Mouse (Mus musculus) myocyte (in vitro differentiated cells): ENCODE results near the gene Tmprss9. TPM values are rescaled to one million over a fixed set of nuclear protein-coding genes. Genes with fewer than 3 reads are reported as not detected.

Experiments used
- H3K27me3 ChIP-seq: one replicate; pipeline ENCODE4 v1.6.1; 2011; ENCODE audit not compliant: control insufficient read depth, insufficient read depth, insufficient read length
- H3K36me3 ChIP-seq: one replicate; pipeline ENCODE4 v1.6.1; 2011; ENCODE audit not compliant: control insufficient read depth, insufficient read depth
- H3K4me2 ChIP-seq: one replicate; pipeline ENCODE4 v1.6.1; 2011; ENCODE audit warnings: low read depth, control low read depth
- H3K4me3 ChIP-seq: one replicate; pipeline ENCODE4 v1.5.1; 2011; ENCODE audit warnings: mild to moderate bottlenecking, control low read depth, moderate library complexity
- H3K79me2 ChIP-seq: one replicate; pipeline ENCODE4 v1.6.1; 2011; ENCODE audit not compliant: control insufficient read depth, insufficient read depth
- H3ac ChIP-seq: one replicate; pipeline ENCODE4 v1.6.1; 2011; ENCODE audit not compliant: control insufficient read depth, insufficient read length
- CEBPB ChIP-seq: IDR thresholded peaks from 2 replicates; pipeline ENCODE4 v1.6.1; 2011; ENCODE audit warnings: mild to moderate bottlenecking, moderate library complexity; ENCODE audit not compliant: poor library complexity, insufficient read depth, severe bottlenecking
- E2F4 ChIP-seq: IDR thresholded peaks from one replicate; pipeline ENCODE4 v1.6.1; 2011; ENCODE audit warnings: mild to moderate bottlenecking, control low read depth, moderate library complexity; ENCODE audit not compliant: insufficient read depth
- MAX ChIP-seq: IDR thresholded peaks from one replicate; pipeline ENCODE4 v1.6.1; 2011; ENCODE audit warnings: low read depth, mild to moderate bottlenecking, control low read depth
- MYOD1 ChIP-seq, 3 experiments: IDR thresholded peaks; one replicate each; pipeline ENCODE4 v1.6.1; 2011; ENCODE audit warnings: control low read depth in 2 of 3, low read depth in 2 of 3, mild to moderate bottlenecking in 2 of 3, moderate library complexity in 1 of 3; ENCODE audit not compliant: insufficient read length in 2 of 3, control insufficient read depth in 1 of 3
- MYOG ChIP-seq, 3 experiments: IDR thresholded peaks; one replicate each; pipeline ENCODE4 v1.6.1; 2011; ENCODE audit warnings: control low read depth in 2 of 3, low read depth in 2 of 3, mild to moderate bottlenecking in 2 of 3; ENCODE audit not compliant: insufficient read length in 2 of 3, control insufficient read depth in 1 of 3, insufficient read depth in 1 of 3
- POLR2A ChIP-seq: IDR thresholded peaks from one replicate; pipeline ENCODE4 v1.6.1; 2011; ENCODE audit warnings: low read depth, mild to moderate bottlenecking, control low read depth, moderate library complexity; ENCODE audit not compliant: insufficient read length
- POLR2AphosphoS2 ChIP-seq: IDR thresholded peaks from one replicate; pipeline ENCODE4 v1.6.1; 2011; ENCODE audit warnings: low read depth, control low read depth; ENCODE audit not compliant: insufficient read length
- REST ChIP-seq: IDR thresholded peaks from one replicate; pipeline ENCODE4 v1.6.1; 2011; ENCODE audit warnings: mild to moderate bottlenecking, control low read depth, moderate library complexity; ENCODE audit not compliant: insufficient read depth, insufficient read length
- SRF ChIP-seq: IDR thresholded peaks from one replicate; pipeline ENCODE4 v1.6.1; 2011; ENCODE audit warnings: low read depth; ENCODE audit not compliant: control insufficient read depth, insufficient read length
- TCF12 ChIP-seq: IDR thresholded peaks from one replicate; pipeline ENCODE4 v1.6.1; 2011; ENCODE audit warnings: mild to moderate bottlenecking, control low read depth; ENCODE audit not compliant: poor library complexity, insufficient read depth, severe bottlenecking
- TCF3 ChIP-seq: IDR thresholded peaks from one replicate; pipeline ENCODE4 v1.6.1; 2011; ENCODE audit warnings: low read depth, control low read depth; ENCODE audit not compliant: insufficient read length
- USF1 ChIP-seq: IDR thresholded peaks from one replicate; pipeline ENCODE4 v1.6.1; 2011; ENCODE audit warnings: low read depth, mild to moderate bottlenecking, control low read depth, moderate library complexity
- polyA plus RNA-seq: library from polyadenylated mRNA; unstranded; fragments of >200 nt; fragmentation: generic; extraction: Trizol; gene quantifications from one replicate; pipeline ENCODE4 v1.2.1, GENCODE M21; 2012; ENCODE audit warnings: missing spikeins

Tmprss9 gene
- polyA plus RNA-seq, 1 experiment: 0.05 TPM

DNA sequence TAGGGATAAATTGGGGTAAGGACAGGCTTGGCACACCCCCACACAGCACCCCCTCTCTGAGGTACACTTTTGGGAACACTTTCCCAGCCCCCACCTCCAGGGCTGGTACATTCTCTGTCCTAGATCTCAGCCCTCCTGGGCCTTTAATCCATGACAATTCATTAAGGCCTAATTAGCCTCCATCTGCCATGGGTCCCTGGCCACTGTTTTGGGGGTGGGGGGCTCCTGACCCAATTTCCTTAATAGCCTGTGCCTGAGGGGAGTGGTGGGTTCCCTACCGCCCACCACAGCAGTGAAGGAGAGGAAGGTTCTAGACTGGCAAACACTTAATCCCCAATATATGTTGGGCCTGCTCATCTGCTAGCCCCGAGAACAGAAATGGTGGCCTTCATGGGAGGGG is 30.0 kb upstream of the Tmprss9 start:
- no peak for TF ChIP-seq USF1
- TF ChIP-seq MAX: no peak
- TF ChIP-seq MYOD1 (IDR thresholded peaks at IDR 0.05; ENCODE audit: control insufficient read depth in 1 of 3, insufficient read length in 2 of 3, low read depth in 2 of 3): no peak
- Histone ChIP-seq H3K36me3 (no peaks in the 10 kb centered on the region), H3K79me2 (no peaks in the 10 kb centered on the region), H3K4me2 (no peak overlapping the region), H3K4me3 (no peak overlapping the region), H3K27me3 (peaks cover 39% of the 10 kb centered on the region), H3ac (no peak overlapping the region)

DNA sequence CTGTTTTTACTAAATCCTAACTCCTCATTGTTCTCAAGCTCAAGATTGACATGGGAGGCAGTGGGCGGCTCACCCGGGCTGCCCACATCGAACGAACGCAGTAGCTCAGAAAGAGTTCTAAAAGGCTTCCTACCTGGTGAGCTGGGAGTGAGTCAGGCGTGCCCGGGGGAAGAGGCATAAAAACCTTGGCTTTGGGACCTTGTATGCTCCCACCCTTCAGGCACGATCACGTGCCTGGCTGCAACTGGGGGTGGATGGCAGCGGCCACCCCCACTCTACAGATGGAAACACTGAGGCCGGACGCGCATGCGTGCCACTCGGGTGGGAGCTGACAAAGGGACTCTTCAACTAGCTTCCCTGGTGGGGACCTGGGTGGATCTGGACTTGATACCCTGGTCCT is 29.3 kb upstream of the Tmprss9 start:
- Histone ChIP-seq H3K4me2 (no peak overlapping the region), H3K27me3 (peaks cover 39% of the 10 kb centered on the region)

GRCm38 (mm10) chr10:80843087-80843930 is 28.3 kb upstream of the Tmprss9 start:
- no peaks in the 10 kb centered on the region for H3K79me2 ChIP-seq
- no peak overlapping the region for H3K4me3 ChIP-seq
- TF ChIP-seq CEBPB: no peak
- TF ChIP-seq POLR2AphosphoS2: no peak
- TF ChIP-seq TCF12: no peak
- no peak for TF ChIP-seq REST
- TF ChIP-seq MYOG (IDR thresholded peaks at IDR 0.05; ENCODE audit: control insufficient read depth in 1 of 3, insufficient read depth in 1 of 3, insufficient read length in 2 of 3, low read depth in 2 of 3): no peak
- TF ChIP-seq E2F4: no peak
- TF ChIP-seq SRF: no peak
- TF ChIP-seq POLR2A: no peak
- TF ChIP-seq USF1: no peak
- TF ChIP-seq TCF3: no peak
- H3K4me2 ChIP-seq: no peak overlapping the region
- no peak overlapping the region for H3ac ChIP-seq
- H3K27me3 ChIP-seq: peaks cover 39% of the 10 kb centered on the region
- H3K36me3 ChIP-seq: no peaks in the 10 kb centered on the region

More for the DNA sequence above, 29.3 kb upstream of the Tmprss9 start:
- Histone ChIP-seq H3ac (no peak overlapping the region), H3K79me2 (no peaks in the 10 kb centered on the region), H3K4me3 (no peak overlapping the region), H3K36me3 (no peaks in the 10 kb centered on the region)
- TF ChIP-seq MYOG (IDR thresholded peaks at IDR 0.05; ENCODE audit: control insufficient read depth in 1 of 3, insufficient read depth in 1 of 3, insufficient read length in 2 of 3, low read depth in 2 of 3): no peak
- no peak for TF ChIP-seq SRF
- no peak for TF ChIP-seq TCF3
- no peak for TF ChIP-seq POLR2AphosphoS2
- no peak for TF ChIP-seq TCF12
- no peak for TF ChIP-seq POLR2A
- no peak for TF ChIP-seq CEBPB
- TF ChIP-seq E2F4: no peak

GRCm38 (mm10) chr10:80843931-80844547 is 27.6 kb upstream of the Tmprss9 start, which contains the start of gene Lingo3:
Gene Lingo3, minus strand, starts transcription at chr10:80844039.
- H3K27me3 ChIP-seq: peaks cover 39% of the 10 kb centered on the region
- no peak within 1 kb of the TSS for H3K4me2 ChIP-seq
- no peaks in the 10 kb centered on the region for H3K36me3 ChIP-seq
- no peak within 1 kb of the TSS for H3K4me3 ChIP-seq
- H3K79me2 ChIP-seq: no peaks in the 10 kb centered on the region
- TF ChIP-seq SRF: no peak
- no peak for TF ChIP-seq MYOG (IDR thresholded peaks at IDR 0.05; ENCODE audit: control insufficient read depth in 1 of 3, insufficient read depth in 1 of 3, insufficient read length in 2 of 3, low read depth in 2 of 3)
- no peak for TF ChIP-seq REST
- no peak for TF ChIP-seq POLR2A
- TF ChIP-seq POLR2AphosphoS2: no peak
- TF ChIP-seq USF1: no peak
- TF ChIP-seq TCF3: no peak
- TF ChIP-seq CEBPB: no peak
- no peak for TF ChIP-seq E2F4
- no peak for TF ChIP-seq MYOD1 (IDR thresholded peaks at IDR 0.05; ENCODE audit: control insufficient read depth in 1 of 3, insufficient read length in 2 of 3, low read depth in 2 of 3)
- no peak for TF ChIP-seq MAX
- no peak for TF ChIP-seq TCF12
- H3ac ChIP-seq: no peak within 1 kb of the TSS

DNA sequence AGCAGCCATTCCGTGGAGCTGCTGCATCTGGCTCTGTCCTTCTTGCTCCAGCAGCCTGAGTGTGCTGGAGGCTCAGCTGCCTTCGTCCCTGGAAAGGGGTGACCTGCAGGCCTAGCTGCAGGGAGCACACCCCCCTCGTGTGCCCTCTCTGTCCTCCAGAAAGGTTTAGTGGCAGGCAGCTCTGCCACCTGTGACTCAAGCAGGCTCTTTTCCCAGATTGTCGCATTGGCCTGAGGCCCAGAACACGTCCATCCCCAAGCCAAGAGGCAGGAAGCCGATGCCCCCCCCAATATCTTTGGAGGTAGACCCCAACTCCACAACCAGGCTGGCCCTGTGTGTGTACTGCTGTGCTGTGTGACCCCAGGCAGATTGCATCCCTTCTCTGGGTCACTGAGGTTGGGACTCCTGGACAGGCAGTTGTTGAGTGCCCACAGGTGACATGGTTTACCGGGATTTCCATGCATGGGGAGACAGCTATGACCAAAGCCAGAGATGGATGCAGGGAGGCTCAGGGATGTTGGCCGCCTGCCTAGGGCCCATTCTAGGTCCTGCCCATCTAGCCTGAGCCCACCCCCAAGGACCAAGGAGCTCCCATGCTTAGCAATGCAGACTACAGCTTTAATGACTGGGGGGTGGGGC is 26.5 kb upstream of the Tmprss9 start:
- Histone ChIP-seq H3K4me3 (no peak overlapping the region), H3K27me3 (peaks cover 39% of the 10 kb centered on the region), H3K36me3 (no peaks in the 10 kb centered on the region), H3ac (no peak overlapping the region), H3K79me2 (no peaks in the 10 kb centered on the region), H3K4me2 (no peak overlapping the region)
- TF ChIP-seq MYOD1 (IDR thresholded peaks at IDR 0.05; ENCODE audit: control insufficient read depth in 1 of 3, insufficient read length in 2 of 3, low read depth in 2 of 3): peak in 1 of 3 experiments; percentile 7
- no peak for TF ChIP-seq POLR2A
